Mouse (Mus musculus): ENCODE results near the gene Rdx. TPM values are rescaled to one million over a fixed set of nuclear protein-coding genes. Genes with fewer than 3 reads are reported as not detected.

The Rdx gene
- polyA plus RNA-seq, 1 experiment from 2014 or later: 119 TPM

- H3K9me3 ChIP-seq (ENCODE audit: low read length): no peaks in the 10 kb centered on the region
- WGBS: 45% methylated on average over 5 of the region's 5 CpGs
- H3K9ac ChIP-seq (replicated peaks; ENCODE audit: low read length): no peak overlapping the region
- H3K36me3 ChIP-seq (ENCODE audit: insufficient read depth, low read length): no peaks in the 10 kb centered on the region
- no peak overlapping the region for H3K4me3 ChIP-seq (ENCODE audit: low read length)
- no peak overlapping the region for H3K4me2 ChIP-seq (replicated peaks; ENCODE audit: low read depth, low read length)
- 0 out of 2 replicates have a peak, but pooled peaks have one; percentile 63 for ATAC-seq (ENCODE audit: low FRiP score, low TSS enrichment)
- H3K27ac ChIP-seq (ENCODE audit: low read length): peak overlapping the region; percentile 36; the same call in 1 of the 2 replicates
- 0 out of 2 replicates have a peak, but pooled peaks cover 7% of the 10 kb centered on the region for H3K4me1 ChIP-seq (ENCODE audit: insufficient read depth, low read length)
- H3K27me3 ChIP-seq (ENCODE audit: insufficient read depth, low read length): no peaks in the 10 kb centered on the region
These were observed 19.5 kb upstream of the Rdx start for GRCm38 (mm10) chr9:52027257-52028020.

DNA sequence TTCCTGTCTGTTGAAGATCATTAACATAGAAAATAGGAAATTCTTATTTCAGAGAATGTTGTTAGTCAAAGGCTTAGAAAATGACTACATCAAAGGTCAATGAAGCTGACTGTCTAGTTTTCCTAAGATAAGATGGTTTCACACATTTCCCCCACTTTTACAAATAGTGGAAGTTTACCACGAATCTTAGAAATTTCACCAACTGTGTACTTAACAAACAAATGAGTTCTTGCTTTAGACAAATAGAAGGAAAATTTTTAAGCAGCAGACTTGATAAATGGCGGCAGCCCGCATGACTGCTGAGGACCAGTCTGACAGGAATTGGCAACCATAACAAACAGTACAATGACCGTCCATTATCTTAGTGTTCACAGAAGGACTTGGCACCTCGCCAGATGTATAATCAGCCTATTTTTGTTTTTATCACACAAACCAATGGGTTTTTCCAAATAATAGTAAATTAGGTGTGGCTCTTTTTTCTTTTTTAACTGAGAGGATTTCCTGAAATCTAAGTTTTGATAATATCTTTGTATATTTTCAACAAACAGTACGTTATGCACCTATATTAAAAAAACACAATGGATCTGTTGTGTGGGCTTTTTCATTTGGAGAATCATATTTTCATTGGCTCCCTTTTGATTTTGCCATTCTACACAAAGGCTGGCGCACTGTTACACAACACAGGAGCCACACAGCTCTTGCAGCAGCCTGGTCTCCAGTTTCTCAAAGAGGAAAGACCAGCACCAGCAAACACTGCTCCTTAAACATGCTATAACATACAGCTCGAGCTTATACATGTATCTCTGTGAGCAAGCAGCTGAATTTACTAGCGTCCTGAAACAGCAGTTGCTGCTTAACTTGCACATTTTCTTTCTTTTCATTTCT is 18.2 kb upstream of the Rdx start:
- Histone ChIP-seq H3K4me1 (ENCODE audit: insufficient read depth, low read length) (0 out of 2 replicates have a peak, but pooled peaks cover 7% of the 10 kb centered on the region), H3K9me3 (ENCODE audit: low read length) (no peaks in the 10 kb centered on the region), H3K36me3 (ENCODE audit: insufficient read depth, low read length) (no peaks in the 10 kb centered on the region), H3K27ac (ENCODE audit: low read length) (peak overlapping the region; percentile 32; the same call in 1 of the 2 replicates), H3K27me3 (ENCODE audit: insufficient read depth, low read length) (no peaks in the 10 kb centered on the region), H3K4me3 (ENCODE audit: low read length) (no peak overlapping the region), H3K4me2 (replicated peaks; ENCODE audit: low read depth, low read length) (no peak overlapping the region), H3K9ac (replicated peaks; ENCODE audit: low read length) (no peak overlapping the region)
- 56% methylated on average over 9 of the region's 9 CpGs for WGBS
- no peak for ATAC-seq (ENCODE audit: low FRiP score, low TSS enrichment)

DNA sequence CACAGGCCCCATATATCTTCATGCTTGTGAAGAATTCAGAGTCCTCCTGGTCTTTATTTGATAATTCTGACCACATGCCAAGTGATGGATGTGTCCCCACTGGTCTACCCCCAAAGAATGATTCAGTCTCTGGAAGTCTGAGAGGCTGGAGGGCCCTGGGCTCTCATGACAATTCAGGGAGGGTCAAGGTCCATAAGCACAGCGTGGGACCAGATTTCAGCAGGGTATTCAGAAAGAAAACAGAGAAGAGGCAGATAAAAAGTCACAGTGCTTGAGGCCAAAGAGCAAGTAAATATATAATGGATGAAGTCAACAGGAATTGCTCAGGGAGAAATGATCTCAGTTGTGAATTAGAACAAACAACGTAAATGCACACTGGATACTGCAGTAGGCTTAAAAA is 15.5 kb upstream of the Rdx start:
- Histone ChIP-seq H3K27ac (ENCODE audit: low read length) (no peak overlapping the region), H3K36me3 (ENCODE audit: insufficient read depth, low read length) (no peaks in the 10 kb centered on the region), H3K4me1 (ENCODE audit: insufficient read depth, low read length) (0 out of 2 replicates have a peak, but pooled peaks cover 7% of the 10 kb centered on the region), H3K4me2 (replicated peaks; ENCODE audit: low read depth, low read length) (no peak overlapping the region), H3K4me3 (ENCODE audit: low read length) (no peak overlapping the region), H3K27me3 (ENCODE audit: insufficient read depth, low read length) (no peaks in the 10 kb centered on the region), H3K9me3 (ENCODE audit: low read length) (no peaks in the 10 kb centered on the region), H3K9ac (replicated peaks; ENCODE audit: low read length) (no peak overlapping the region)
- 62% methylated on average over 2 of the region's 2 CpGs for WGBS
- ATAC-seq (ENCODE audit: low FRiP score, low TSS enrichment): no peak

- Histone ChIP-seq H3K4me3 (ENCODE audit: low read length) (no peak overlapping the region), H3K4me1 (ENCODE audit: insufficient read depth, low read length) (no peaks in the 10 kb centered on the region), H3K9me3 (ENCODE audit: low read length) (no peaks in the 10 kb centered on the region), H3K27ac (ENCODE audit: low read length) (no peak overlapping the region), H3K4me2 (replicated peaks; ENCODE audit: low read depth, low read length) (no peak overlapping the region), H3K36me3 (ENCODE audit: insufficient read depth, low read length) (no peaks in the 10 kb centered on the region), H3K27me3 (ENCODE audit: insufficient read depth, low read length) (no peaks in the 10 kb centered on the region), H3K9ac (replicated peaks; ENCODE audit: low read length) (no peak overlapping the region)
- 90% methylated on average over 1 of the region's 1 CpGs for WGBS
- no peak for ATAC-seq (ENCODE audit: low FRiP score, low TSS enrichment)
These were observed 9.5 kb upstream of the Rdx start for GRCm38 (mm10) chr9:52037493-52037892.

DNA sequence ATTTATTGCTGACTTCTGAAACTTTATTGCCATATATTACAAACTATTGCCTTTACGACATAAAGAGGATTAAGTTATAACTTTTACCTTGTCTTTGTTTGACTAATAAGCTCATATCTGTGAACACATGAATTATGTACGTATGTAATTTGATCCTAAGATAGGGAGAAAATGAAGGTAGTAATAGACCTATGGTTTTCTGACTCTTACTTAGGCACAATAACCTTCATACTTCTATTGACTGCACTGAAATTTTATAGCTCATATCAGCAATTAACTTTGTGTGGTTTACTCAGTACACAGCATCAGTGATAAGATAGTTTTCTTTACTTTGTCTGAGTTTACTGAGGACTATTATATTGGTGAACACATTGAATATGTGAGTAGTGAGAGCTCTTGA is 5.3 kb upstream of the Rdx start:
- no peaks in the 10 kb centered on the region for H3K9me3 ChIP-seq (ENCODE audit: low read length)
- ATAC-seq (ENCODE audit: low FRiP score, low TSS enrichment): no peak
- H3K36me3 ChIP-seq (ENCODE audit: insufficient read depth, low read length): no peaks in the 10 kb centered on the region
- 75% methylated on average over 2 of the region's 2 CpGs for WGBS
- H3K4me3 ChIP-seq (ENCODE audit: low read length): no peak overlapping the region
- H3K4me1 ChIP-seq (ENCODE audit: insufficient read depth, low read length): peaks cover 5% of the 10 kb centered on the region; the same call in 1 of the 2 replicates
- no peak overlapping the region for H3K9ac ChIP-seq (replicated peaks; ENCODE audit: low read length)
- no peak overlapping the region for H3K4me2 ChIP-seq (replicated peaks; ENCODE audit: low read depth, low read length)
- H3K27me3 ChIP-seq (ENCODE audit: insufficient read depth, low read length): no peaks in the 10 kb centered on the region
- no peak overlapping the region for H3K27ac ChIP-seq (ENCODE audit: low read length)

- Histone ChIP-seq H3K27ac (ENCODE audit: low read length) (peak overlapping the region; percentile 99), H3K36me3 (ENCODE audit: insufficient read depth, low read length) (no peaks in the 10 kb centered on the region), H3K4me2 (replicated peaks; ENCODE audit: low read depth, low read length) (peak overlapping the region; percentile 57), H3K9me3 (ENCODE audit: low read length) (no peaks in the 10 kb centered on the region), H3K9ac (replicated peaks; ENCODE audit: low read length) (peak overlapping the region; percentile 99), H3K27me3 (ENCODE audit: insufficient read depth, low read length) (no peaks in the 10 kb centered on the region), H3K4me1 (ENCODE audit: insufficient read depth, low read length) (peaks cover 27% of the 10 kb centered on the region), H3K4me3 (ENCODE audit: low read length) (peak overlapping the region; percentile 96)
- 19% methylated on average over 5 of the region's 5 CpGs for WGBS
- ATAC-seq (ENCODE audit: low FRiP score, low TSS enrichment): no peak
These were observed 287 bp upstream of the Rdx start for GRCm38 (mm10) chr9:52046686-52047085.

DNA sequence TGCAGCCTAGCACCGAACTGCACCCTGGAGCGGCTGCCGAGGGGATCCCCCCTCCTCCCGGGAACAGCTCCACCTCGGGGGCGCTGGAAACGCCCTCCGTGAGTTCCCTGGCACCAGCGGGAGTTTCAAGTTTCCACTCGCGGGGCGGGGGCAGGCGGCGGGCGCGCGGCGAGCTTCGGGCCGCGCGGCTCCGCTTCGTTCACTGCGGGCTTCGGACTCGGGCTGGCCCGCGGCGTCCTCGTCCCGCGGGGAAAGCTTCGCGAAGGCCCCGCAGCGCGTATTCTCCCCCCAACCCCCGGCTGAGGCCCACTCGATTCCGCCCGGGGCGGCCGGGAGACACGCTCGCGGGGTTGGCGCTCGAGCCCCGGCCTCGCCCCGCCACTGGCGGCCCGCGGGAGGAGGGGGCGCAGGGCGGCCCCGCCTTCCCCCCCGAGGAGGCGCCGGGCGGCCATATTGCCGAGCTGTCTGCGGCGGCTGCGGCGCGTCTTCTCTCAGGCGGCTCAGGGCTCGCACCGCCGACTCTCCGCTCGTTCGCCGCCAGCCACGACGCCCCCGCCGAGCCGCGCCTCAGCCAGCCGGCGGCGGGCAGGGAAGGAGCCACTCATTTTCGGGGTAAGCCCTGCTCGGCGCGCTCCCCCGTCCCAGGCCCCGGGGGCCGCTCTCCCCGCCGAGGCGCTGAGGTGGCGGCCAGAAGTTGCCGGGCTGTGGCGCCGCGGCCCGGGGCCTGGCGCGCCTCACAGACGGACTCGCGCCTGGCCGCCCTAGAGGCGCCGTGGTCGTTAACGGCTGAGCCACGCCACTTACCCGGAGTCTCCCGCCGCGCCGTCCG is 1.1 kb downstream of the Rdx start:
- H3K9me3 ChIP-seq (ENCODE audit: low read length): no peaks in the 10 kb centered on the region
- H3K36me3 ChIP-seq (ENCODE audit: insufficient read depth, low read length): no peaks in the 10 kb centered on the region
- ATAC-seq (ENCODE audit: low FRiP score, low TSS enrichment): peak; percentile 93
- H3K4me1 ChIP-seq (ENCODE audit: insufficient read depth, low read length): peaks cover 31% of the 10 kb centered on the region
- no peaks in the 10 kb centered on the region for H3K27me3 ChIP-seq (ENCODE audit: insufficient read depth, low read length)
- WGBS: under 1% methylated on average over 103 of the region's 118 CpGs
- peak overlapping the region; percentile 99 for H3K9ac ChIP-seq (replicated peaks; ENCODE audit: low read length)
- peak overlapping the region; percentile 99 for H3K27ac ChIP-seq (ENCODE audit: low read length)
- H3K4me2 ChIP-seq (replicated peaks; ENCODE audit: low read depth, low read length): peak overlapping the region; percentile 57
- H3K4me3 ChIP-seq (ENCODE audit: low read length): peak overlapping the region; percentile 96

DNA sequence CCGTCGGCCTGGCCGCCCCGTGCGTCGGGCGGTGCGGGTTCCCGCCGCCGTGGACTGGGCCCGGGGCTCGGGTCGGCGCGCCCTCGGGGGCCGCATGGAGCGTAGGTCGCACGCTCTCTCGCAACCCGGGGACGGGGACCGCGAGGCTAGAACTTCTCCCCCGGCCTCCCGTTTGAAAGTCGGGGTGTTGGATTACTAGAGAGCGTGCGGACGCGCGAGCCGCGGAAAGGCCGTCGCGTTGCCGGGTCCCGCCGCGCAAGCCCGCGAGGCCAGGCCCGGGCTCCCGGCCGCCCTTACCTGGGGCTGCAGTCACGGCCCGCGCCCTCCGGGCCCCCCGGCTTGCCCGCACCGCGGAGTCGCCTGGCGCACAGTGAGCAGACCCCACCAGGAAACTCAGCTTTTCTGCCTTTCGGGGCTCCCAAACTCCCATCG is 1.7 kb downstream of the Rdx start:
- Histone ChIP-seq H3K4me2 (replicated peaks; ENCODE audit: low read depth, low read length) (peak overlapping the region; percentile 57), H3K27ac (ENCODE audit: low read length) (peak overlapping the region; percentile 99), H3K27me3 (ENCODE audit: insufficient read depth, low read length) (no peaks in the 10 kb centered on the region), H3K9me3 (ENCODE audit: low read length) (no peaks in the 10 kb centered on the region), H3K36me3 (ENCODE audit: insufficient read depth, low read length) (no peaks in the 10 kb centered on the region), H3K9ac (replicated peaks; ENCODE audit: low read length) (peak overlapping the region; percentile 99), H3K4me1 (ENCODE audit: insufficient read depth, low read length) (peaks cover 31% of the 10 kb centered on the region), H3K4me3 (ENCODE audit: low read length) (peak overlapping the region; percentile 96)
- peak; percentile 58 for ATAC-seq (ENCODE audit: low FRiP score, low TSS enrichment)
- WGBS: 0% methylated on average over 56 of the region's 60 CpGs

GRCm38 (mm10) chr9:52049605-52050004 is 2.6 kb downstream of the Rdx start:
- peak overlapping the region; percentile 96 for H3K4me3 ChIP-seq (ENCODE audit: low read length)
- peak overlapping the region; percentile 60 for H3K9ac ChIP-seq (replicated peaks; ENCODE audit: low read length)
- H3K4me1 ChIP-seq (ENCODE audit: insufficient read depth, low read length): peaks cover 31% of the 10 kb centered on the region
- no peak for ATAC-seq (ENCODE audit: low FRiP score, low TSS enrichment)
- peak overlapping the region; percentile 57 for H3K4me2 ChIP-seq (replicated peaks; ENCODE audit: low read depth, low read length)
- H3K27ac ChIP-seq (ENCODE audit: low read length): no peak overlapping the region
- H3K27me3 ChIP-seq (ENCODE audit: insufficient read depth, low read length): no peaks in the 10 kb centered on the region
- 1% methylated on average over 3 of the region's 3 CpGs for WGBS
- no peaks in the 10 kb centered on the region for H3K36me3 ChIP-seq (ENCODE audit: insufficient read depth, low read length)
- no peaks in the 10 kb centered on the region for H3K9me3 ChIP-seq (ENCODE audit: low read length)

All from kidney, embryonic 16.5 days (tissue).